Mouse (Mus musculus) liver, embryonic 16.5 days (tissue): ENCODE data around the gene Ap2b1. TPM values are rescaled to one million over a fixed set of nuclear protein-coding genes. Genes with fewer than 3 reads are reported as not detected.
A peak's percentile ranks its signal among the peaks of the same experiment; 100 is the strongest.

Source experiments
- ATAC-seq: fragments of 200-750 bp; cut with Nextera tagmentation; 2 replicates; pipeline ENCODE4 v1.8.0; 2017; ENCODE audit warnings: low read depth, mild to moderate bottlenecking, moderate number of reproducible peaks, moderate library complexity
- H3K27ac ChIP-seq: fragments of 300-500 bp; sonication (generic); 2 replicates; pipeline ENCODE4 v1.5.1; 2014; ENCODE audit warnings: mild to moderate bottlenecking, low read length
- H3K27me3 ChIP-seq: fragments of 300-500 bp; sonication (generic); 2 replicates; pipeline ENCODE4 v1.6.1; 2014; ENCODE audit warnings: low read depth, low read length, mixed read lengths; ENCODE audit not compliant: control insufficient read depth, insufficient read depth
- H3K36me3 ChIP-seq: fragments of 300-500 bp; sonication (generic); 2 replicates; pipeline ENCODE4 v1.6.1; 2014; ENCODE audit warnings: mild to moderate bottlenecking; ENCODE audit not compliant: control insufficient read depth, insufficient read depth
- H3K4me1 ChIP-seq: fragments of 300-500 bp; sonication (generic); 2 replicates; pipeline ENCODE4 v1.6.1; 2014; ENCODE audit warnings: low read depth, low read length, mixed read lengths; ENCODE audit not compliant: control insufficient read depth
- H3K4me2 ChIP-seq: fragments of 300-500 bp; sonication (generic); 2 replicates; pipeline ENCODE4 v1.6.1; 2014; ENCODE audit warnings: low read depth, low read length, mixed read lengths
- H3K4me3 ChIP-seq: fragments of 300-500 bp; sonication (generic); 2 replicates; pipeline ENCODE4 v1.5.1; 2014; ENCODE audit warnings: low read depth, mild to moderate bottlenecking, low read length
- H3K9ac ChIP-seq: fragments of 300-500 bp; sonication (generic); 2 replicates; pipeline ENCODE4 v1.6.1; 2014; ENCODE audit warnings: low read depth, low read length
- H3K9me3 ChIP-seq: fragments of 300-500 bp; sonication (generic); replicated peaks from 2 replicates; pipeline ENCODE4 v1.6.1; 2016; ENCODE audit warnings: low read length; ENCODE audit not compliant: control insufficient read depth
- WGBS: fragments of 180-500 bp; shearing (Covaris S2); extraction: QIAGEN DNeasy Blood & Tissue Kit; methylation state at CpG from one replicate; pipeline ENCODE4 v1.1.7; 2014; ENCODE audit not compliant: insufficient replicate concordance; 5-methylcytosine and 5-hydroxymethylcytosine counted together
- polyA plus RNA-seq: library from polyadenylated mRNA; unstranded; fragments of >200 nt; fragmentation: Nextera tagmentation; extraction: Ambion mirVana; gene quantifications from 2 replicates; pipeline ENCODE4 v1.2.1, GENCODE M21; 2015

Gene Ap2b1
- polyA plus RNA-seq, 1 experiment from 2014 or later = 21.7 TPM

GRCm38 (mm10) chr11:83279024-83279423 is 19.8 kb upstream of the Ap2b1 start:
- peaks cover 7% of the 10 kb centered on the region; the same call in 1 of the 2 replicates for H3K4me1 ChIP-seq
- H3K9ac ChIP-seq = no peak overlapping the region
- no peak for ATAC-seq
- H3K9me3 ChIP-seq = no peaks in the 10 kb centered on the region
- peaks cover 65% of the 10 kb centered on the region for H3K36me3 ChIP-seq
- WGBS = 73% methylated on average over 4 of the region's 4 CpGs
- H3K27ac ChIP-seq = no peak overlapping the region
- H3K4me2 ChIP-seq = no peak overlapping the region
- H3K4me3 ChIP-seq = no peak overlapping the region
- H3K27me3 ChIP-seq = peaks cover 13% of the 10 kb centered on the region; the same call in 1 of the 2 replicates

GRCm38 (mm10) chr11:83279691-83280090 is 19.1 kb upstream of the Ap2b1 start:
- Histone ChIP-seq H3K4me2 (no peak overlapping the region), H3K27ac (no peak overlapping the region), H3K9me3 (no peaks in the 10 kb centered on the region), H3K4me1 (peaks cover 7% of the 10 kb centered on the region; the same call in 1 of the 2 replicates), H3K27me3 (peaks cover 13% of the 10 kb centered on the region; the same call in 1 of the 2 replicates), H3K9ac (no peak overlapping the region), H3K36me3 (peaks cover 64% of the 10 kb centered on the region), H3K4me3 (no peak overlapping the region)
- no peak for ATAC-seq
- WGBS = 71% methylated on average over 6 of the region's 6 CpGs

- Histone ChIP-seq H3K4me1 (peaks cover 10% of the 10 kb centered on the region), H3K27ac (no peak overlapping the region), H3K36me3 (peaks cover 48% of the 10 kb centered on the region), H3K9ac (no peak overlapping the region), H3K9me3 (no peaks in the 10 kb centered on the region), H3K4me3 (peak overlapping the region; percentile 39), H3K4me2 (peak overlapping the region; percentile 50), H3K27me3 (peaks cover 2% of the 10 kb centered on the region; the same call in 1 of the 2 replicates)
- ATAC-seq = no peak
- WGBS = 45% methylated on average over 2 of the region's 2 CpGs
These were observed 16.7 kb upstream of the Ap2b1 start for GRCm38 (mm10) chr11:83282084-83282483.

GRCm38 (mm10) chr11:83285627-83286026 is 13.2 kb upstream of the Ap2b1 start:
- Histone ChIP-seq H3K4me3 (peak overlapping the region; percentile 63), H3K4me2 (peak overlapping the region; percentile 50), H3K4me1 (peaks cover 22% of the 10 kb centered on the region), H3K27me3 (no peaks in the 10 kb centered on the region), H3K36me3 (peaks cover 26% of the 10 kb centered on the region), H3K27ac (peak overlapping the region; percentile 92), H3K9me3 (no peaks in the 10 kb centered on the region), H3K9ac (peak overlapping the region; percentile 57)
- no peak for ATAC-seq
- WGBS = 62% methylated on average over 4 of the region's 4 CpGs

- Histone ChIP-seq H3K27me3 (no peaks in the 10 kb centered on the region), H3K9ac (peak within 1 kb of the TSS; percentile 57), H3K4me2 (peak within 1 kb of the TSS; percentile 50), H3K9me3 (no peaks in the 10 kb centered on the region), H3K4me1 (peaks cover 26% of the 10 kb centered on the region), H3K4me3 (peak within 1 kb of the TSS; percentile 63), H3K27ac (peak within 1 kb of the TSS; percentile 92), H3K36me3 (peaks cover 21% of the 10 kb centered on the region)
- 27% methylated on average over 1 of the region's 1 CpGs for WGBS
- peak; percentile 88 for ATAC-seq
These were observed 12.3 kb upstream of the Ap2b1 start, which contains the start of gene Slfn14 for GRCm38 (mm10) chr11:83286566-83286965. TSS of gene Slfn14 (minus strand) at chr11:83286726.

GRCm38 (mm10) chr11:83289036-83289435 is 9.8 kb upstream of the Ap2b1 start:
- Histone ChIP-seq H3K36me3 (0 out of 2 replicates have a peak, but pooled peaks cover under 1% of the 10 kb centered on the region), H3K4me2 (no peak overlapping the region), H3K9ac (no peak overlapping the region), H3K27ac (no peak overlapping the region), H3K4me1 (peaks cover 33% of the 10 kb centered on the region), H3K9me3 (no peaks in the 10 kb centered on the region), H3K4me3 (no peak overlapping the region), H3K27me3 (no peaks in the 10 kb centered on the region)
- WGBS = 84% methylated on average over 5 of the region's 5 CpGs
- no peak for ATAC-seq

GRCm38 (mm10) chr11:83289633-83290032 is 9.2 kb upstream of the Ap2b1 start:
- 68% methylated on average over 2 of the region's 2 CpGs for WGBS
- Histone ChIP-seq H3K9ac (no peak overlapping the region), H3K9me3 (no peaks in the 10 kb centered on the region), H3K4me1 (peaks cover 35% of the 10 kb centered on the region), H3K36me3 (no peaks in the 10 kb centered on the region; the same call in 1 of the 2 replicates), H3K4me2 (no peak overlapping the region), H3K4me3 (no peak overlapping the region), H3K27me3 (no peaks in the 10 kb centered on the region), H3K27ac (no peak overlapping the region)
- no peak for ATAC-seq

GRCm38 (mm10) chr11:83291375-83292250 is 7.2 kb upstream of the Ap2b1 start:
- under 1% methylated on average over 38 of the region's 38 CpGs for WGBS
- H3K4me1 ChIP-seq = peaks cover 35% of the 10 kb centered on the region

GRCm38 (mm10) chr11:83292251-83292587 is 6.6 kb upstream of the Ap2b1 start:
- 1% methylated on average over 5 of the region's 5 CpGs for WGBS
- Histone ChIP-seq H3K4me3 (peak overlapping the region; percentile 83), H3K27ac (peak overlapping the region; percentile 72), H3K4me1 (peaks cover 34% of the 10 kb centered on the region), H3K27me3 (no peaks in the 10 kb centered on the region), H3K4me2 (peak overlapping the region; percentile 69), H3K36me3 (peaks cover 16% of the 10 kb centered on the region), H3K9ac (peak overlapping the region; percentile 74), H3K9me3 (no peaks in the 10 kb centered on the region)
- ATAC-seq = no peak

More at GRCm38 (mm10) chr11:83291375-83292250, 7.2 kb upstream of the Ap2b1 start:
- peak; percentile 94 for ATAC-seq
- Histone ChIP-seq H3K9me3 (no peaks in the 10 kb centered on the region), H3K36me3 (peaks cover 12% of the 10 kb centered on the region; the same call in 1 of the 2 replicates), H3K4me3 (peak overlapping the region; percentile 83), H3K9ac (peak overlapping the region; percentile 74), H3K4me2 (peak overlapping the region; percentile 79), H3K27me3 (no peaks in the 10 kb centered on the region), H3K27ac (peak overlapping the region; percentile 90)
